Mouse (Mus musculus) lung, postnatal 36 days (tissue): ENCODE results near the gene Fbxo41.
A peak's percentile ranks its signal among the peaks of the same experiment; 100 is the strongest.

ENCODE experiments used
- DNase-seq: peaks from one replicate; pipeline ENCODE4 v3.0.0; 2022; ENCODE audit warnings: mixed read lengths

The Fbxo41 gene

GRCm38 (mm10) chr6:85444266-85444965 lies 58.4 kb downstream of the Fbxo41 start:
- DNase-seq = no peak

GRCm38 (mm10) chr6:85443488-85444233 lies 59.1 kb downstream of the Fbxo41 start:
- no peak for DNase-seq

DNA sequence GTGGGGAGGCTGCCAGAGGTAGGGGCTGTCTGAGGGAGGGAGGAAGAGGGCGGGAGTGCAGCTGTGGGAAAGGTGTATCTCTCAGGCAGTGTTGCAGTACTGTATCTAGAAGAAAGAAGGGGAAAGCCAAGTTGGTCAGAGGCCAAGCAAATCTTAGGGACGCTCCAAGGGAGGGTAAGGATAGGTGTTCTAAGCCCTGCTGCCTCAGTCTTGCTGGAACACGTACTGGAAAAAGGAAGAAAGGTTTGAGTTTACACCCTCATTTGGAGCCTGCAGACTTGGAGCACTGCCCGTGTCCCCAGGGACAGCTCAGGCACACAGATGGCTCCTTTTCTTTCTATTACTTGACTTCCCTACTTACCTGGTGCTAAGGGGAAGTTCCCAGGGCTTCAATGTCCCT lies 61.7 kb downstream of the Fbxo41 start:
- DNase-seq = no peak

- DNase-seq = no peak
Observed at GRCm38 (mm10) chr6:85436631-85437030, 66.2 kb downstream of the Fbxo41 start.

- DNase-seq = no peak
Observed at GRCm38 (mm10) chr6:85436204-85436603, 66.6 kb downstream of the Fbxo41 start.

GRCm38 (mm10) chr6:85433865-85434264 lies 68.9 kb downstream of the Fbxo41 start:
- peak; percentile 39 for DNase-seq

DNA sequence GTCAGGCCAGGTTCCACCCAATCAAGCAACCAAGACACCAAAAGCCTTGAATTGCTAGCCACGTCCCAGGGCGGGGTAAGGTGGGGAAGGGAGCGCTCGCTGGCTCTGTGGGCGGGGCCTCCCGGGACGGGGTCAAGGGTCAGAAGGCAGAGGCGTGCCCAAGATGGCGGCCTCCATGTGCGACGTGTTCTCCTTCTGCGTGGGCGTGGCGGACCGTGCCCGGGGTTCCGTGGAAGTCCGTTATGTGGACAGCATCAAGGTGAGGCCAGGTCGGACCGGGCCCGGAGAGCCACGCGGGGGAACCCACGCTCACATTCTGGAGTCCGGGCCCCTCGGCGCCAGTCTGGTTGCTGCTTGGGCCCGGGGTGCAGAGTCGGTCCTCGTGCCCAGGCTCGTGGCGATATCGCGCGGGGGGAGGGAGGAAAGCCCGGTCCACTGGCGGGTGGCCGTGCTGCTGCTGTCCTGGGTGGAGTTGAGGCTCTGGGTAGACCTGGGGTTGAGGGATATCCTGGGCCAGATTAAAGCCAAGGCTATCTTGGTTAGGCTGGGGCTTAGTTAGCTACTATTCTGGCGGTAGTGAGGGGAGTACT lies 70.9 kb downstream of the Fbxo41 start, which contains the start of gene Smyd5:
Smyd5 (plus strand) TSS at position 148 of the 590 bp plus-strand sequence.
- DNase-seq = peak; percentile 92

GRCm38 (mm10) chr6:85431274-85431841 lies 71.4 kb downstream of the Fbxo41 start:
- no peak for DNase-seq

DNA sequence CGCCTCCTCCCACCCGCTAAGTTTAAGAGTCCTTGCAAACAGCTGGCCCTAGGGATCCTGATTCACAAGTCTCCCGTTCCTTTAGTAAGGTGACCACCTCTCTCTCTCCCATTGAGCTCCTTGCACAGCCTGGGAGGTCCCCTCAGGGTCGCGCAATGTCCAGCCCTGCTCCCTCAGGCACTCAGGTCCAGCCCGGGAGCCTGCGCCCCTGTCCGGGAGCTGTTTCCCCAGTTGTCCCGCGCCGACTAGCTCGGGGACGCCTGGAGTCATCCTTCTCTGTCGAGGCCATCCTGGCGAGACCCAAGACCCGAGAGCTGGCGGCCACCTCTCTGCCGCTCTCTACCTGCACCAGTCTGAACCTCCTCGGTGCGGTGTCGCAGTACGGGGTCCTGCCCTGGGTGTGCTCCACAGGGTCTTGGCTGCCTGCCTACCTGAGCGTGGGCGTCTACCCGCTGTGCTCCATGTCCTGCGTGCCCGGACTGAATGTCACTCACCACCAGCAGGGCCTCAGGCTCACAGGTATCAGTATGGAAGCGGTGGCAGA lies 78.9 kb downstream of the Fbxo41 start, which contains the start of gene Noto:
Noto (plus strand) TSS at position 51 of the 544 bp plus-strand sequence.
- no peak for DNase-seq
